Mouse (Mus musculus): ENCODE data around the gene Colq.

- TF ChIP-seq CTCF (IDR thresholded peaks at IDR 0.05; ENCODE audit: low read depth, low read length) (no peak), POLR2A (IDR thresholded peaks at IDR 0.05; ENCODE audit: insufficient read depth, low read length) (no peak)
These were observed 35.1 kb downstream of the Colq start for GRCm38 (mm10) chr14:31555963-31556434.

Data from ES-Bruce4 (cell line).